Mouse (Mus musculus): Measurements from ENCODE around the gene Abca4.

DNA sequence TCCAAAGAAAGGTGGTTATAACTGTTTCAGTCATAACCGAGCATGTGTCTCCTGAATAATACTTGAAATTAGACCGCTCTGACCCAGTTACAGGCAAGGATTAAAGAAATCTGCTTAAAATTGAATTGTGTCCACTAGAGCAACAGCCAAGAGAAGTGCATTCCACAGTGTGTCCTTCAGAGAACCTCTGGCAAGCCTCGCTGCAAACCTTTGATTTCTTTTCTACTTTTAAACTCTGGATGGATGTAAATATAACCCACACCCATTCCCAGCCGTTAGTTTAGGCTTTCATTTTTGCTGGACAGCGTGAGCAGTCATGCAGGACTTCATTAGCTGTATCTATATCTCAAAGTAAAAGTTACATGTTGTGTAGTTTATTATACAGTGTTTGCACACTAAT is 17.6 kb upstream of the Abca4 start:
- TF ChIP-seq CTCF (IDR thresholded peaks at IDR 0.05; ENCODE audit: low read depth) (no peak), EP300 (optimal IDR thresholded peaks at IDR 0.05) (no peak)
